Mouse (Mus musculus) spleen, postnatal 4 days (tissue): ENCODE measurements around the gene Kyat3.
A peak's percentile ranks its signal among the peaks of the same experiment; 100 is the strongest.

Experiments used
- DNase-seq, 2 experiments: peaks; one replicate each; pipeline ENCODE4 v3.0.0; 2022; ENCODE audit warnings: low spot score in 2 of 2

Kyat3 gene

GRCm38 (mm10) chr3:142745076-142745475, 44.2 kb downstream of the Kyat3 start:
- DNase-seq: no peak

- DNase-seq: no peak
Measured at GRCm38 (mm10) chr3:142747673-142748072, 46.8 kb downstream of the Kyat3 start.

- no peak for DNase-seq
Measured at GRCm38 (mm10) chr3:142749131-142749530, 48.3 kb downstream of the Kyat3 start.

GRCm38 (mm10) chr3:142755132-142755867, 54.4 kb downstream of the Kyat3 start:
- DNase-seq: no peak

GRCm38 (mm10) chr3:142757841-142758240, 57.0 kb downstream of the Kyat3 start:
- no peak for DNase-seq

- DNase-seq: no peak
Measured at GRCm38 (mm10) chr3:142758593-142758992, 57.7 kb downstream of the Kyat3 start.

- no peak for DNase-seq
Measured at GRCm38 (mm10) chr3:142760356-142760755, 59.5 kb downstream of the Kyat3 start.

- peak; percentile 92 to 98 for DNase-seq
Measured at GRCm38 (mm10) chr3:142764995-142765777, 64.3 kb downstream of the Kyat3 start, which contains the start of gene Gtf2b. Gtf2b (plus strand) TSS chr3:142765045.

- DNase-seq: no peak
Measured at GRCm38 (mm10) chr3:142765778-142766165, 64.9 kb downstream of the Kyat3 start.

- DNase-seq: no peak
Measured at GRCm38 (mm10) chr3:142768498-142768897, 67.6 kb downstream of the Kyat3 start.

- no peak for DNase-seq
Measured at GRCm38 (mm10) chr3:142770518-142770917, 69.7 kb downstream of the Kyat3 start.

- DNase-seq: no peak
Measured at GRCm38 (mm10) chr3:142773538-142774191, 72.8 kb downstream of the Kyat3 start.

GRCm38 (mm10) chr3:142777227-142777626, 76.4 kb downstream of the Kyat3 start:
- no peak for DNase-seq

- no peak for DNase-seq
Measured at GRCm38 (mm10) chr3:142786423-142787072, 85.7 kb downstream of the Kyat3 start.

GRCm38 (mm10) chr3:142795587-142795986, 94.7 kb downstream of the Kyat3 start:
- DNase-seq: no peak
